Mouse (Mus musculus) fibroblast of lung, adult 2 months (primary cell): Measurements from ENCODE around the gene Hao2.

Experiments used
- DNase-seq: peaks from one replicate; pipeline ENCODE4 v3.0.0-alpha.2; 2011; ENCODE audit warnings: low read depth

Gene Hao2

DNA sequence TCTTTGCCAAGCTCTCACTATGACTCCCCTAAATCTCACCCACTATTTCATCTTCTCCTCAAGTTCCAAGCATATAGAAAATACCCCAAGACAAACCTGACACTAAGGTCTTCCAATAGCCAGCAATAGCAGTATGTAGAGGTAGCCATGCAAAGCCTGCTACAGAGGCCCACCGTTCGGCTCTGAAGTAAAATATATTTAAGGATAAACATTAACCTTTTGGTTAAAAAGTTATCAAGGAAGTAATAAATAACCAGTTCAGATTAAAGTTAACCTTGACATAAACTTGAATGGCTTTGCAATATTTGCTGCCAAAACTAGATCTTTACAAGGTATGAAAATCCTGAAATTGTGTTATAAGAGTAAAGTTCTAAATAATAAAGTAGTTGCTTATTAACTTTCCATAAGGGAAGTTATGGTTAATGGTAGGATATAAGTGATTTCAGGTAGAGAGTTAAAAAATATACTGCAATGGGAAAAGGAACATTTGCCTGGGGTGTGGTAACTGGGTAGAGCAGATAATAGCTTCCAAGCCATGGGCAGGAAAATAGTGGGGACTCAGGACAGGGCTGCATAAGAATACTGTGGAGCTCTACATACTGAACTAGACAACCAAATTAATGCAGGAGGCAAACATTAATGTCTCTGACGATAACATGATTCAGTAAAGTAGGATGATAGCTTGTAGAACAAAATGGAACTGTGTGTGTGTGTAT is at the start of gene Hao2:
Hao2 (minus strand) TSS at position 183 of the 716 bp plus-strand sequence.
- DNase-seq: no peak

DNA sequence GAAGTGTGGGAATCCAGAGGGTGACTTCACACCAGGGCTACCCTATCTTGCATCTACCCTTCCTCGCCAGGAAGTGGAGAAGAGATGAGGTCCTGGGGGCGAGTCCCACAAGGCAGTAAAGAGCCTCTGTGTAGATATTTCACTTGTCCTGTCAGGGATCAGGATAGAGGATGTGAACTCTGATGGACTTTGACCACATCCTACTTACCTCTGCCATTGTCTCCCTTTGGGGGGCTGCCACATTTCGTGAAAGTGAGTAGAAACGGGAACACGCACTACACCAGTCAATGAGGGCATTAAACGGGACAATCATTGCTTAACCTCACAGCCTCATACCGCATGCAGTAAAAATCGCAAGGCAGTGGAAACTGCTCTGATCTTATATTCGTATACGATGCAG is 48.6 kb upstream of the Hao2 start:
- no peak for DNase-seq

DNA sequence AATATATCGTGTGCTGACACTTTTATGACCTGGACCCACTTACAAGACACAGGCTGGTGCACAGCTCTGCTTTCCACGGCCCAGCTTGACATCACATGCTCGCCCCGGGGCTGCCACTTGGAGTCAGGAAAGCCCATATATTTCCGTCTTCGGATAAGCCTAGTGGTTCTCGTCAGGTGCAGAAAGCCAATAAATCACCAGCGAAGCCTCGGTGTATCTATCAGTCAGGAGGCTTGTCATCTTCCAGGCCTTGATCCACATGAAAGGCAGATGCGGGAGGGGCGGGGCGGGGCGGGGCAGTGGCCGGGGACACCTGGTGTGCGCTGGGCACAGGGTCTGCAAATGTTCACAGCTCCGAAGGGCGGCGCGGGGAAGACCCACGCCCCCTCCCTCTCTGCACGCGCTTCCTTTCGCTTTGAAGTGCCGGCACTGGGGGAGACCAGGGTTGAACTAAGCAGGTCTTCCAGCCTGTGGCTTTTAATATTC is 48.1 kb upstream of the Hao2 start:
- DNase-seq: no peak

DNA sequence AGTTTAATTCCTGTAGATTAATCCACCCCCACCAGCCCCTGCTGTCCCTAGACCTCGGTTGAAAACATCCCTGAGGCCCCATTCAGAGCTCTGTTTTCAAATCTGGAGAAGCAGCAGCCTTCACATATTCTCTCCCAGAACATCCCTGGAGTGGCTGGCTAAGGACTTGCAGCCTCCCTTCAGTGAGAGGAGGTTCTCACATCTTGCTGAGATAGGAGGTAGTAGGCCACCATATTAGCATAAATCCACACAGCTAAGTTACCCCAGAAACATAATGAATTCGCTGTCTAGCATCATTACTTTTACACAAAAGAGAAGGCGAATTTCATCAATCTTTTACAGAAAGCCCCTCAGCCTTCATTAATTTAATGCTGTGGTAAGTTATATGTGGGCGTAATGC is 47.2 kb upstream of the Hao2 start:
- DNase-seq: no peak

- DNase-seq: no peak
These were observed 43.4 kb upstream of the Hao2 start for GRCm38 (mm10) chr3:98936446-98936845.

DNA sequence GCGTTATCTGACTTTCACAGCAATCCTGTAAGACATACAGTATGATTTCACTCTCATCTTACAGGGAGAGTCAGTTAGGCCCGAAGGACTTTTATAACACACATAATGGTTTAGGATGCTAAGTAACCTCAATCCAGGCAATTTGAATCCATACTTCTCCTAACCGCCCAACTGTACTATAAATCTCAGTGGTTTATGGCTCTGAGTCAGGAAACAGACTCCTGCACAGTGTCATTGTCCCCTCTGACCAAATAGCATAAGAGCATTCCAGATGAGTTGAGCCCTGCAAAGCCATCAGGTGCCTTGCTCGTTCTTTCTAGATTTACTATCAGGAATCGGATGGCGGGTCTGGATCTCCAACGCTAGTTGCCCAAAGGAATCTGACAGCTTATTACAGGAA is 41.6 kb upstream of the Hao2 start:
- no peak for DNase-seq

- DNase-seq: no peak
These were observed 41.0 kb upstream of the Hao2 start for GRCm38 (mm10) chr3:98934041-98934440.

DNA sequence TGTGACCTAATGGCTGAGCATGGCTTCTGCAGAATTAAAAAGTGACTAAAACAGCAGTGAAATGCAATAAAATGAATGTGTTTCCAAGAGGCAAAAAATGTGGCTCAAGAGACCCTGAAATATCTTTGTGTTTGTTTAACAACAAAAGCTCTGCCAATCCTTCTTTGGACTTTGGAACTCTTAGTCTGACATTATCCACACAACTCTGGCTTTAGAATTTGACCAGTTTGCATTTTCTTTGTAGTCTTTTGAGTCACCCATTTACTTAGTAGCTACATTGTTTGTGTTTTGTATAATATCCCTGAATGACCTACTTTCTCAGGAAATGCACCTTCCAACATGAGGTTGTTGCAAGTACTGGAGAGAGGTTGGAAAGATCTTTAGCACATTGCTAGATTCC is 39.4 kb upstream of the Hao2 start:
- no peak for DNase-seq

DNA sequence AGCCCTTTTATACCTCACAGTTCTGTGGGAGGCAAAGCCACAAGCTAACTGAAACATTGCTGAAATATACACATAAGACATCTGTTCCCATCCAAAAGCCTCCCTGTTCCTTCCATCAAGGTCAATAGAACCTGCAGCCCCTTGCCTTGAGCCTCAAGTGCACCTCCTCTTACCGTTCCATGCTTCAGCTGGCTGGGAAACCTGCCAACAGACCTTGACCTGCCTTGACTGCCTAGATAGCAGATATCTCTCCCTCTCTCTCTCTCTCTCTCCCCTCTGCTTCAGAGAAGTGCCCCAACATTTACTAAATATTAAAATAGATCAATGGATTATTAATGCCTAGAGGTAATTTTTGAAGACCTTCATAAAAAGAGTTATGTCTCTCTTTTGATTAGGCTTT is 38.8 kb upstream of the Hao2 start:
- DNase-seq: no peak

DNA sequence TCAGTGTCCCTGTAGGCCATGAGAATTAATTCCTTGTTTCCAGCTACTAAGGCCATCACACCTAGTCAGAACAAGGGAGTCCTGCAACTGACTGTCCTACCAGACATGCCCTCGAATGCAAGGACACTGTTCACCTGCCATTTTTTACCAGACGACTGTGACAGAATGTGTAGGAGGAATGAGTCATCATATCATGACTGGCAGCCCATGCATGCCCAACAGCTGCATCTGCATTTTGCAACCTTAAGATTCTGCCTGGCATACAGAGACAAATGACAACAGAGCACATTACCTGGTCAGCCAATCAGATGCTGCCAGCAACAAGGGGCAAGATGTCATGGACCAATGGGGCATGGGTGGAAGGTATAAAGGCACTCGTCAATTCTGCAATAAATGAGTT is 27.4 kb upstream of the Hao2 start:
- no peak for DNase-seq

GRCm38 (mm10) chr3:98917260-98917659 is 24.2 kb upstream of the Hao2 start:
- DNase-seq: no peak

- DNase-seq: no peak
These were observed 23.8 kb upstream of the Hao2 start for GRCm38 (mm10) chr3:98916856-98917255.

DNA sequence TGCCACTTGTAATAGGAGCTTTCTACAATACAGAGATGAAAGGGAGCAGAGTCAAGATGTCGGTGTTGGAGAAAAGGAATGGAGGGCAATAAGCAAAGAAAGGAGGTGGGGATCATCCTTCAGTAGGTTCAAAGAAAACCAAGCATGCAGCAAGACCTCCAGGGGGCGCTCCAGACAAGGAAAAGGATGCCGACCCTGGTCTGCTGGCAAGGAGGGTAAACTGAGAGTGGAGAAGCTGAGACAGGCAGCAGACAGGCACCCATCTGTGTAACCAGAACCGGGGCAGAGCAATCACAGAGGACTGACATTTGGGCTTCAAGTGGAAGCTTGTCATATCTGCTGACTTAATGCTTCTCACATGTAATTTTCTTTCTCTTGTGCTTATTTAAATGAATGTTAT is 22.6 kb upstream of the Hao2 start:
- DNase-seq: peak; percentile 27

GRCm38 (mm10) chr3:98913591-98913990 is 20.6 kb upstream of the Hao2 start:
- no peak for DNase-seq

GRCm38 (mm10) chr3:98897606-98898005 is 4.6 kb upstream of the Hao2 start:
- DNase-seq: no peak

DNA sequence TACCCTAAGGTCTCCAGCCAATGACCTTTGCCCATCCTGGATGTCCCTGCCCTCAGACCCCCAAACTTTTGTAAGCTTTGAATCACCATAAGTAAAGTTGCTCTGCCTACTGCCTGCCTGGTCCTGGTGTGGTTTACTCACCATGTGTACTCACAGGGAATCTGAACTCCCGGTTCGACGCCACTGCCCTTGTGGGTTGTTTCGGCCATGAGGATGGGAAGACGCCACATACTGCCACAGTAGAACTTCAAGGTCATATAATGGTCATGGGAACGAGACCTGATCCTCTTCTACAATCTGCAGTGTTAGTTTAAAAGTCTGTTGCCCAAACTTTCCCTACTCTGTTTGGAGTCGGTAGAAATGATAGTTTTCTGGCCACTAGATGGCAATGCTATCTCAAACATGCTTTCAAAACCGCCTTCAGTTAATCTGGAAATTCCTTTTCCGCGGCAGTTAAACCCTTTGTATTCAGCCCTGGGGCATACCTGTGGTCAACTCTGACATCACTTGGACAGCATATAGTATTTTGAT is 2.1 kb upstream of the Hao2 start:
- peak; percentile 20 for DNase-seq

DNA sequence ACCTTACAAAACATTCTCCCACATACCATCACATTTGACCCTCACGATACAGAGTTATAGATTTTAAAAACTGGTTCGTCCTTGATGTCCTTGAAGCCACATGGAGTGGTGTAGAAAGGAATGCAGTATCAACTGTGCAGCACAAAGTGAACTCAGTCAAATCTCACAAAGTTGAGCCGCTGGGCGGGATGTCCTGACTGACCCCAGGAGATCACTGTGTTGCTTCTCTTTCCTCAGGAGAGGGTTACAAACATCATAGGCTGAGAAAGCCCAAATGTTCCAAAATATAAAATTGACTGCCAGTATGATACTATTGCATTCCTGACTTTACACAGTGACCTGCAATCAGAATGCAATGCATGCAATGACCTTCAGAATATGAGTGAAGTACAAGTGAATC is 2.6 kb downstream of the Hao2 start:
- DNase-seq: no peak

GRCm38 (mm10) chr3:98888206-98888605 is 4.8 kb downstream of the Hao2 start:
- DNase-seq: no peak

DNA sequence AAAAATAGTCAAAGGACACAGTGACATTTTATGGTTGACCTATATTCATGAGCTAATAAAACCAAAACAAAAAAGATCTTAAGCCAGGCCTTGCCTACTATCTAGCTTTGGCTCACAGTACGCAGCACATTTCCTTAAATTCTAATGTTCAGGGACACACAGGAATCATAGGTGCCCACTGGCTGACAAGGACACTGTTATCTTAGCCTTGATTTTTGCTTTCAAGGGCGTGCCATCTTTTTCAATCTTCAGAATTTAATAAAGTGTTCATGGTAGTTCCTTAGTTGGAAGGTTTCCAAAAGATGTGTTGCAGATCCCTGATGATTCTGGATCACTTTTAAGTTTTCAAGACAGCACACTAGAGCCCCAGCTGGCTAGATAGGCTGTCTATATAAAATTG is 12.2 kb downstream of the Hao2 start:
- no peak for DNase-seq

GRCm38 (mm10) chr3:98880216-98880615 is 12.8 kb downstream of the Hao2 start:
- no peak for DNase-seq

GRCm38 (mm10) chr3:98868219-98868618 is 24.8 kb downstream of the Hao2 start:
- no peak for DNase-seq

DNA sequence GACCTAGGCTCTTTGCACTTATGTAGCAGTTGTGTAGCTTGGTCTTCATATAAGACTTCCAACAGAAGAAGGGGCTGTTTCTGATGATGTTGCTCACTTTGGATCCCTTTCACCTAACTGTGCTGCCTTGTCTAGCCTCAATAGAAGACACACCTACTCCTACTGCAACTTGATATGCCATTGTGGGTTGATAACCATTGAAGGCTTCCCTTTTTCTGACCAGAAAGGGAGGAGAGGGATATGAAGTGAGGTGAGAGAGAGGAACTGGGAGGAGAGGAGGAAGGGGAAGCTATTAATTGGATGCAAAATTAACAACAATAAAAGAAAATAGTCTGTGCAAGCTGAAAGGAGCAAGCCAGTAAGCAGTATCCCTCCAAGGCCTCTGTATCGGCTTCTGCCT is 30.2 kb downstream of the Hao2 start:
- DNase-seq: no peak

GRCm38 (mm10) chr3:98859576-98859975 is 33.5 kb downstream of the Hao2 start, which contains the start of gene Hsd3b1:
Gene Hsd3b1, minus strand, starts transcription at chr3:98859794.
- DNase-seq: no peak

- DNase-seq: no peak
These were observed 35.0 kb downstream of the Hao2 start for GRCm38 (mm10) chr3:98858051-98858450.
